Mouse (Mus musculus): ENCODE measurements around the gene Acp7. TPM values are rescaled to one million over a fixed set of nuclear protein-coding genes. Genes with fewer than 3 reads are reported as not detected.
A peak's percentile ranks its signal among the peaks of the same experiment; 100 is the strongest.

Gene Acp7
- polyA plus RNA-seq, 1 experiment, result 1.4 TPM

DNA sequence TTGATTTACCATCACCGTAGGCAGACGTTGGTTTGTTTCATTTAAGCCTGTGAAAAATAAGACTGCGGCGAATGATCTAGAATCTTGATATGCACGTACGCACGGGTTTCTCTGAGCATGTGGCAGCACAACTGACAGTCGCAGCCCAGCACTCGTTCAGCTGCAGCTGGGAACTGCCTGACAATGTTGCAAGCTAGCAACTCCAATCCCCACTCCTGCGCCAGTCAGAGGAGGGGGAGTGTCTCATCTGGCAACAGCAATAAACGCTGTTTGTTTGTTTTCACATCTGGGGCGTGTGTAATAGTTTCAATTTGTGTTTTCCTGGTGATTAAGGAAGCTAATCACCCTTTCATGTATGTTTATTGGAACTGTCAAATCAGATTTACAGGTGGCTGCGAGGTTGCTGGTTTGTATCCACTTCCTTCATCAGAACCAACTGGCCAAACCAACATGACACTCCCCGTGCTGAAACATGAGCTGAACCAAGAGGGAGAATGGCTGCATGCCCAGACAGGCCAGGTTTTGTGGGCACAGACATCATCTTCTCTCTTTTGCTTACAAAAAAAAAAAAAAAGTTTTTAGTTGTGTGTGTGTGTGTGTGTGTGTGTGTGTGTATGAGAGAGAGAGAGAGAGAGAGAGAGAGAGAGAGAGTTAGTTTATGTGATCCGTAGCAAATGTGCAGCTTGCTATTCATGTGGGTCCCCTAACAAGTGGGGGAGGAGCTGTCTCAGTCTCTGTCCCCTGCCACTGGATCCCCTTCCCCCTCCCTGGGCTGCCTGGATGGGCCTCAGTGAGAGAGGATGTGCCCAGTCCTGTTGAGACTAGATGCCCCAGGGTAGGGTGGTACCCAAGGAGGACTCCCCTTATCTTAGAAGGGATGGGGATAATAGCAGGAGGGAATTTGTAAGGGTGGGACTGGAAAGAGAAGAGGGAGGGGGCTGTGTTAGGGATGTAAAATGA is 34.8 kb upstream of the Acp7 start:
- no peak for TF ChIP-seq POLR2A (IDR thresholded peaks at IDR 0.05; ENCODE audit: borderline replicate concordance, insufficient read depth, low read length)
- H3K4me1 ChIP-seq (ENCODE audit: control insufficient read depth, insufficient read depth, low read length), result peaks cover 3% of the 10 kb centered on the region; the same call in 1 of the 2 replicates
- no peak overlapping the region for H3K4me3 ChIP-seq (replicated peaks; ENCODE audit: insufficient read depth, low read depth, low read length)
- DNase-seq, result no peak
- H3K27me3 ChIP-seq (ENCODE audit: control insufficient read depth, insufficient read depth, low read length), result no peaks in the 10 kb centered on the region
- 16% methylated on average over 15 of the region's 15 CpGs for WGBS
- no peak overlapping the region for H3K27ac ChIP-seq (ENCODE audit: insufficient read depth, low read length)

DNA sequence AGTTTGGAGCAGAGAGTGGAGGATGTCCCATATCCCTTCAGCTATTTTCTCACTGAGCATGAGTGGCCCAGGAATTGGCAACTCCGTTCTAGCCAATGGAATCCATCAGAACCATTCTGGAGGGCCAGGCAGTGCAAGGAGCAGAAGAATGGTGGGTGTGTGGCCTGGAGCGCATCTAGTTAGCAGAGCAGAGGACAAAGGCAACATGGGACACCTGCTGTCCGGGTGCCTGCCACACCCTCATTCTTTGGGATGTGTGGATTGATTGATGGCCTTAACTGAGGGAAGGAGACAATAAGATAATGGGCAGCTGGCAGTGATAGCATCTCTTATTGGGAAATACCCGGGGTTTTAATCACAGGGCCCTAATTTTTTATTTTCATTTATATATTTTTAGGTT is 25.3 kb upstream of the Acp7 start:
- Histone ChIP-seq H3K27me3 (ENCODE audit: control insufficient read depth, insufficient read depth, low read length) (no peaks in the 10 kb centered on the region), H3K27ac (ENCODE audit: insufficient read depth, low read length) (no peak overlapping the region), H3K4me1 (ENCODE audit: control insufficient read depth, insufficient read depth, low read length) (no peaks in the 10 kb centered on the region), H3K4me3 (replicated peaks; ENCODE audit: insufficient read depth, low read depth, low read length) (no peak overlapping the region)
- WGBS, result 61% methylated on average over 4 of the region's 4 CpGs
- no peak for DNase-seq
- TF ChIP-seq CTCF (IDR thresholded peaks at IDR 0.05; ENCODE audit: borderline replicate concordance, insufficient read depth, low read depth, low read length) (no peak), POLR2A (IDR thresholded peaks at IDR 0.05; ENCODE audit: borderline replicate concordance, insufficient read depth, low read length) (no peak)

DNA sequence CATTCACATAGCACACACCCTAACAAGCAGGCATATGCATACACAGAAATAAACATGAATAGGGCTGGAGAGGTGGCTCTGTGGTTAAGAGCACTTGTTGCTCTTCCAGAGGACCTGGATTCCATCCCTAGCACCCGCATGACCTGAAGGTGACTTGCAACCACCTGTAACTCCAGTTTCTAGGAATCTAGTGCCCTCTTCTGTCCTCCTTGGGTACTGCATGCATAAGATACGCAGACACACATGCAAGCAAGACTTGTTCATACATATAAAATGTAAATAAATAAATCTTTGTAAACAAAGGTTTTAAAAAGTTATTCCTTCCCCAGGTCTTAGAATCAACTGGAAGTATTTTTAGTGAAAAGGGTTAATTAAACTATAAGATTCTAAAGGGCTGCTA is 20.0 kb upstream of the Acp7 start:
- DNase-seq, result no peak
- Histone ChIP-seq H3K27ac (ENCODE audit: insufficient read depth, low read length) (no peak overlapping the region), H3K4me1 (ENCODE audit: control insufficient read depth, insufficient read depth, low read length) (no peaks in the 10 kb centered on the region), H3K4me3 (replicated peaks; ENCODE audit: insufficient read depth, low read depth, low read length) (no peak overlapping the region), H3K27me3 (ENCODE audit: control insufficient read depth, insufficient read depth, low read length) (no peaks in the 10 kb centered on the region)
- 89% methylated on average over 2 of the region's 2 CpGs for WGBS
- TF ChIP-seq CTCF (IDR thresholded peaks at IDR 0.05; ENCODE audit: borderline replicate concordance, insufficient read depth, low read depth, low read length) (0 out of 2 replicates have a peak, but pooled peaks have one; percentile 15), POLR2A (IDR thresholded peaks at IDR 0.05; ENCODE audit: borderline replicate concordance, insufficient read depth, low read length) (no peak)

DNA sequence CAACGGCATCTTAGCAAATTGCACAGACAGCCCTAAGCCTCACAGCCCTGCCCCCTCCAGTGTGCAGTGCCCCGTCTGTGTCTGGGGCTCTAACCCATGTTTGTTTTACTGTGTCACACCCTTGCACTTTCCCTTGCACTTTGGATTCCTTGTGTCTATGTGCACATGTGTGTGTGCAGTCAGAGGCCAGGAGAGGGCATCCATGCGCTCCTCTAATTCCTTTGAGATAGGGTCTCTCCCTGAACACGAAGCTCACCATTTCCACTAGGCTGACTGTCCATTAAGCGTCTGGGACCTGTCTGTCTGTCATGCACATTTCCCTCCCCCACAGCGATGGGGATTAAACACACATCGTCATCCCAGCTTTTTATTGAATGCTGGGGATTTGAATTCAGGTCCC is 15.9 kb upstream of the Acp7 start:
- Histone ChIP-seq H3K27ac (ENCODE audit: insufficient read depth, low read length) (no peak overlapping the region), H3K27me3 (ENCODE audit: control insufficient read depth, insufficient read depth, low read length) (no peaks in the 10 kb centered on the region), H3K4me3 (replicated peaks; ENCODE audit: insufficient read depth, low read depth, low read length) (no peak overlapping the region), H3K4me1 (ENCODE audit: control insufficient read depth, insufficient read depth, low read length) (no peaks in the 10 kb centered on the region)
- 53% methylated on average over 7 of the region's 7 CpGs for WGBS
- no peak for DNase-seq
- no peak for TF ChIP-seq CTCF (IDR thresholded peaks at IDR 0.05; ENCODE audit: borderline replicate concordance, insufficient read depth, low read depth, low read length)
- TF ChIP-seq POLR2A (IDR thresholded peaks at IDR 0.05; ENCODE audit: borderline replicate concordance, insufficient read depth, low read length), result no peak

DNA sequence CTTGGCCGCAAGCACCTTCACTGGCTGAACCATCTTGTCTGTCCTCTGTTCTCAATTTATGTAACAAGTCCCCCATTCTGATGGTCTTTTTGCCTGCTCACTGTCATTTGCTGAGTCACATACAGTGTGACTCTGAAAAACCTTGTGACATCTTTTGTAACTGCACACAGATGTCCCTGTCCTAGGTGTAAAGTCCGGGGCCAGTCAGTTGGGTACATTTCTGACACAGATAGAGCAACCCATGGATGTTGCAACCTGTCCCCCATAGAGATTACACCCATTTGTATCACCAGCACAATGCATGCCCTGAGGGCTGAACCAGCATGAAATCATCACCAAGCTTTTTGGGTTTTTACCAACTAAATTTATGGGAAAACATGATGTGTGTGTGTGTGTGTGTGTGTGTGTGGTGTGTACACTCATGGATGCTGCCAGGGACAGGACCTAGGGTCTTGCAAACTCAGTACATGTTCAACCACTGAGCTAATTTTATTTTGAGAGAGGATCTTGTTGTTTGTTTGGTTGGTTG is 14.9 kb upstream of the Acp7 start:
- WGBS, result 85% methylated on average over 2 of the region's 2 CpGs
- no peak overlapping the region for H3K27ac ChIP-seq (ENCODE audit: insufficient read depth, low read length)
- DNase-seq, result no peak
- H3K4me1 ChIP-seq (ENCODE audit: control insufficient read depth, insufficient read depth, low read length), result no peaks in the 10 kb centered on the region
- no peak overlapping the region for H3K4me3 ChIP-seq (replicated peaks; ENCODE audit: insufficient read depth, low read depth, low read length)
- no peaks in the 10 kb centered on the region for H3K27me3 ChIP-seq (ENCODE audit: control insufficient read depth, insufficient read depth, low read length)
- no peak for TF ChIP-seq CTCF (IDR thresholded peaks at IDR 0.05; ENCODE audit: borderline replicate concordance, insufficient read depth, low read depth, low read length)
- no peak for TF ChIP-seq POLR2A (IDR thresholded peaks at IDR 0.05; ENCODE audit: borderline replicate concordance, insufficient read depth, low read length)

DNA sequence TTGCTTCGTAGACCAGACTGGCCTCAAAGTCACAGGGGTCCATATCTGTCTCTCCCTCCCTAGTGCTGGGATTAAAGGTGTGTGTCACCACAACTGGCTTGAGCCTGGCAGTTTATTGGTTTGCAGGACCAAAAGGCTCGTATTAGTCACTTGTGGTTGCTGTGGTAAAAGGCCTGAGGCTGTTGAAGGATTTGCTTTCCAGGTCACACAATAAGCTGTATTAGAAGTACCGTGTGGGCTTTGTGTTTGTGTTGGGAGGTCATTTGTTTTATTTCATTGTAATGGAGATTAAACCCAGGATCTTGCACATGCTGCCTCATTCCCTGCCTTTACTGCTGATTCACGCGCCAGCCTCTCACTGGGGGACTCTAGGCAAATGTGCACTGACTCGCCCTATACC is 14.2 kb upstream of the Acp7 start:
- Histone ChIP-seq H3K27me3 (ENCODE audit: control insufficient read depth, insufficient read depth, low read length) (no peaks in the 10 kb centered on the region), H3K4me3 (replicated peaks; ENCODE audit: insufficient read depth, low read depth, low read length) (no peak overlapping the region), H3K4me1 (ENCODE audit: control insufficient read depth, insufficient read depth, low read length) (no peaks in the 10 kb centered on the region), H3K27ac (ENCODE audit: insufficient read depth, low read length) (no peak overlapping the region)
- no peak for TF ChIP-seq CTCF (IDR thresholded peaks at IDR 0.05; ENCODE audit: borderline replicate concordance, insufficient read depth, low read depth, low read length)
- no peak for TF ChIP-seq POLR2A (IDR thresholded peaks at IDR 0.05; ENCODE audit: borderline replicate concordance, insufficient read depth, low read length)
- WGBS, result 52% methylated on average over 6 of the region's 6 CpGs
- DNase-seq, result no peak

DNA sequence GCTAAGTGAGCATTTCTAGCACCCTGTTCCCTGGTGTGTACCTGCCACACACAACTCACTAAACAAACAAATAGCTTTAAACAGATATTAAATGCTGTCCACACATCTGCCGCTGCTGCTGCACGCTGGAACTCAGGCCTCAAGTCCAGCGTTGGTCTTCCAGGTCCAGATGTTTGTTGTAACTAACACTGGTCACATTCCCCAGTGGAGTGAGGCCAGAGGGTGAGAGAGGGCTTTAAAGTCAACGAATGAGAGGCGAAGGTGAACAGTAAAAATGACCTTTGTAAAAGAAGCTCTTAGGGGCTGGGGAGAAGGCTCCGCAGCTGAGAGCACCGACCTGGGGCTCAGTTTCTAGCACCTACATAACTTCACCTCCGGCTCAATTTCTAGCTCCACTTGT is 10.4 kb upstream of the Acp7 start:
- 84% methylated on average over 8 of the region's 8 CpGs for WGBS
- H3K4me3 ChIP-seq (replicated peaks; ENCODE audit: insufficient read depth, low read depth, low read length), result no peak overlapping the region
- DNase-seq, result no peak
- H3K4me1 ChIP-seq (ENCODE audit: control insufficient read depth, insufficient read depth, low read length), result no peaks in the 10 kb centered on the region; the same call in 1 of the 2 replicates
- no peaks in the 10 kb centered on the region for H3K27me3 ChIP-seq (ENCODE audit: control insufficient read depth, insufficient read depth, low read length)
- TF ChIP-seq POLR2A (IDR thresholded peaks at IDR 0.05; ENCODE audit: borderline replicate concordance, insufficient read depth, low read length) (no peak), CTCF (IDR thresholded peaks at IDR 0.05; ENCODE audit: borderline replicate concordance, insufficient read depth, low read depth, low read length) (no peak)
- no peak overlapping the region for H3K27ac ChIP-seq (ENCODE audit: insufficient read depth, low read length)

DNA sequence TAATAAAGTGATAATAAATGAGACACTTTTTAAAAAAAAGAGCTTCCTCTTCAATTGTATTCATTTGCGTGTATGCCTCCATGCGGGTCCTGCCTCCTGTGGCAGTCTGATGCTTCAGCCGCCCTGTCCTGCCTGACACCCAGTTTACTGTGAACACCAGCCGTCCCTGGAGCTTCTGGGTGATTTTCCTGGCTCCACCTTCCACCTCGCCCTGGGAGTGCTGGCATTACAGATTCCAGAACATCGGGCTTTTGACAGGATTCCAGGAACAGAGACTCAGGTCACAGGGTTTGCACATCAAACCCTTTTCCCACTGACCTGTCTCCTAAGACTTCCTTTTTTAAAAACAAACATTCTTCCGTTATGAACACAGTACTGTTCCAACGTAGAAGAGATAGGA is 6.4 kb upstream of the Acp7 start:
- Histone ChIP-seq H3K27me3 (ENCODE audit: control insufficient read depth, insufficient read depth, low read length) (no peaks in the 10 kb centered on the region), H3K4me1 (ENCODE audit: control insufficient read depth, insufficient read depth, low read length) (no peaks in the 10 kb centered on the region; the same call in 1 of the 2 replicates), H3K4me3 (replicated peaks; ENCODE audit: insufficient read depth, low read depth, low read length) (no peak overlapping the region), H3K27ac (ENCODE audit: insufficient read depth, low read length) (no peak overlapping the region)
- WGBS, result 12% methylated on average over 8 of the region's 8 CpGs
- DNase-seq, result peak in 1 of 2 experiments; percentile 20
- TF ChIP-seq CTCF (IDR thresholded peaks at IDR 0.05; ENCODE audit: borderline replicate concordance, insufficient read depth, low read depth, low read length) (no peak), POLR2A (IDR thresholded peaks at IDR 0.05; ENCODE audit: borderline replicate concordance, insufficient read depth, low read length) (no peak)
